Mouse (Mus musculus) urinary bladder, postnatal 14 days (tissue): ENCODE measurements at regions not wholly inside any gene's neighbourhood (a gene's known extent, or its start where the extent isn't known, plus 50 kb on each side); places are given as distances from the start of the nearest gene placed in this dataset.

ENCODE experiments used
- DNase-seq: peaks from one replicate; pipeline ENCODE4 v3.0.0; 2021; ENCODE audit warnings: low spot score

DNA sequence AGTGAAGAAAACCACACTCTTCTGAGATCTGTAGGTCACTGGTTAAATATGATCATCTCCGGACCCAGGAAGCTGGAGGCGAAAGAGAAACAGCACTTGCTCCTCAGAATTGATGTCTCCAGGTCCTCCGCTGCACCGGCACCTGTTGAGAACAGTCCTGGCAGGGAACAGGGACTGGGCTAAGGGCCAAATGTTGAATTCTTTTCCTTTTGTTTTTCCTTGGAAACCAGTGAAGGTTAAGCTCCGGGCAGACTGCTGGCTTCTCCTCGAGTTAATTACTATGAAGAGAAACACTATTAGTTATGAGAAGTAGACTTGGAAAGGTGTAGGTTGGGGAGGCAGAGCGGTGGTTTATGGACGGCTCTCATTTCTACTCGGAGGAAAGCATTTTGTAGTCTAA, 242.7 kb downstream of the Rngtt start:
- no peak for DNase-seq

DNA sequence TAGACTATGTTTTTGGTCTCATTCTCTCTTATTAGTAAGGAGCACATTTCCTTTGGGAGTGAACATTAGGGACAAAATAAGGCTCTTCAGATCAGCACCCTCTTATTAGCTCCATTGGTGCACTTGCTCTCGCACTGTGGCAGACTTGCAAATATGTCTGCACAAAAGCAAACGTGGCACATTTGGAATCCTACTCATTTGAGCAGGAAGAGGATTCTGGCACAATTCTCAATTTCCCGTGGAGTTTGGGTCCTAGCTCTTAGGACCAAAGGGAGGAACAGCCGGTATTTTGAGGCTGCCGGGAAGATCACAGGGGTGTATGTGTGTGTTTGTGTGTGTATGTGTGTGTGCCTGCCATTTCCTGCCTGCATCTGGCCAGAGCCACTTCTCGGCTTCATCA, 244.5 kb downstream of the Rngtt start:
- DNase-seq, result no peak

DNA sequence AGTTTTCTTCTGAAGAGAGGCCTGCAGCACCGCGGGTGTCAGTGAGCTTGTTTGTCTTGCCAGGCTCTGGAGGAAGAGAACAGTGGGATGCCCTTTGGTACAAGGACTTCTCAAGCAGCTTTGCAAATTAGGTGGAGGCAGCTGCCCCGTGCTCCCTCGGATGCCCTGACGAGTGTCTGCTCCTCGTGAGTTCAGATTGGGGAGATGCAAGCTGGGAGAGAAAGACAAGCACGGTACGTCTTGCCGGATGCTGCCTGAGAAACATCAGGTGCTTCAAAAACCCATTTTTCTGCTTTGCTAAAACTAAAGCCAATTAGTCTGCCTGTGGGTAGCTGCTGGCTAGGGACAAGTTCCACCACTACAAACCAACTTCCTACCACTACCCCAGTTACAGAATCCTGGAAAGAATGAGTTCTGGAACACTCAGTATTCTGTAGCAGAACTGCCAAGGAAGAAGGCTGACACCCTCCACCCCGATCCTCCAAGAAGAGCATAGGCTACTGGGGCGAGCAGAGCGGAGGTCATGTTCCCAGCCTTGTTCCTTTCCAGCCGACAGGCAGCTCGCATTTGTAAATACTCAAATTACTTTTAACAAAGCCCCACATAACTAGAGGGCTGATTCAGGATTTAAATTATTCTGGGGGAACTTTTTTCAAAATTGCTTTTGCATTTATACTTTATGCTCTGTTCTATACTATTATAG, 245.3 kb downstream of the Rngtt start:
- DNase-seq, result no peak

DNA sequence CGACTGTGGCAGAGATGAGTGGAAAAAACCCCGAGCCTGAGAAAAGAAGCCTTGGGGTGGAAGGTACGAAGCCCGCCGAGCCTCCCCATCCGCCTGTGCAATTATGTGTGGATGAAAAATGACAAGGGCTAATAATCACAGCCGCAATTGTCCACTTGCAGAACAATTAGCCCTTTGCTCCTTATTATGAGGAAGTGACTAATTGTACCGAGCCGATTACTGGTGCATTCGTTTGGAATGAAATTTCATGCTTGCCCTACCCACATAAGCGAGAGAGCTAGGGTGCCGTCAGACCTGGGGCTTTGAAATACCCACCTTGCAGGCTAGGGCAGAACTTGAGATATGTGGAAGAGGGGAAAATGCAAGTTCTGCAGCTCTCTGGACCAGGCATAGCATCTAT, 245.9 kb downstream of the Rngtt start:
- no peak for DNase-seq

DNA sequence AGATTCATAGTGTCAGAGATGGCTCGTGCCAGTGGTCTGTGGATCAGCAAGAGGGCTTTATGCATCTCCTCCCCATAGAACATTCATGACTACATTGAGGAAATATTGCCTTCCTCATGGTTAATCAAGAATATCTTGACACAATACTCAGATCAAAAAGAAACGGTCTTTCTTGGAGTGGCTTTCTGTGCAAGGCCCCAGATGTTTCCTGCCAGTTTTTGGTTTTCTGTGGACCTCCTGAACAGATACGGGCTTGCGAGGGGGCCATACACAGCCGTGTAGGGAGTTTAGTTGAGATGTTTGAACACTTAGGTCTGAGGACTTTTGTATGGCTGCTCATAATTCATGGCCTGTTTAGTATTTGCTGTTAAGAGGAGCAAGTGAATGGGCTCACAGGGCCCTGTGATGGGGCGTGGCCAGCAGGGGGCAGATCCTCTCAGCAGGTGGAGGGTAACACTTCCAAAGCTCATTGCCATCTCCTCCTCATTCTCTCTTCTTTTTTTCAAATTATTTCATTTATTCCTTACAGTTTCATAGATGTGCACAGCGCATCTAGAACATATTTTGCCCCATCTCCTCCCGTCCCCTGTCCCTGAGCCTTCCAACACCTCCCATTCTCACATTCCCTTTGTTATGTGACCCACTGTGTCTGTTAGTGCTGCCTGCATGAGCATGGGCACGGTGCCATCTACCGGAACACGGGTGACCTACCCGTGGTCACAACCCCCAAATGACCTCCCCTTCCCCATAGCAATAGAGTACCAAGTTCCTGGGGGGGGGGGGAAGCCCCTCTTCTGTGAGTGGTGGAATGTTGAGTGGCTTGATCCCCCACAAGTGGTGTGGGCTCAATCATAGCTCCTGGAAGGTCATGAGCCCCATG, 246.8 kb downstream of the Rngtt start:
- DNase-seq, result no peak

DNA sequence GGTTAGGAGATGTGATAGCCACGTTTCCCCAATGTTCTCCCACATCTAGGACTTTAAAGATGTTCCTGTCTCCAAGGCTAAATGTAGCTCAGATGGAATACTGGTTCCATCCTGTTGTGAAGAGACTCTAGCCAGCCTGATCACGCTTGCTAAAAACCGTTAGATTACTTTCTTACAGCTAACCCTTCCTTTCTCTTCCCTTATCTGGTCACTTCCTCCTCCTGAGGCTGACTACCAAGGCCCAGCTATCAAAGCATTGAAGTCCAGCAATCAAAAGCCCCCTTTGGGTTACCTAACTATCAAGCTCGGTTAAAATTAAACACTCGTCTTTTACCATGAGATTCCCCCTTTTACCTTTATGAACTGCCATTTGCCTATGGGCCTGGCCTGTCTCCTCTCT, 260.2 kb downstream of the Rngtt start:
- no peak for DNase-seq

DNA sequence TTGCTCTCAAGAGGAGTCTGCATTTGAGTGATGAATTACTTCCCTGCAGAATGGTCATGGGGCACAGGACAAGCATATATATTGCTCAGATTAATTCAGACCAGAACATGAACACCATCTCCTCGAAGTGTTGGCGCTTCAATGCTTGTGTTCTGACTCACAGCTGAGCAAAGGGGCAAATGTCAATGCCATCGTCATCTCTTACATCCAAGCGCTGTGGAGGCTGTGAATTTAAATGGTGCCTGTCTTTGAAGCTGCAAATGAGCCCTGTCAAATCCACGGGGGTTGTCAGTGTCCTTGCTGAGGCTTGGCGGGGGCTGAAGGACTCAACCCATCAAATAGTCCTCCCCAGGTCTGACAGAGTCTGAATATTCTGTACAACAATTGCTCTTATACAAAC, 261.2 kb downstream of the Rngtt start:
- no peak for DNase-seq

DNA sequence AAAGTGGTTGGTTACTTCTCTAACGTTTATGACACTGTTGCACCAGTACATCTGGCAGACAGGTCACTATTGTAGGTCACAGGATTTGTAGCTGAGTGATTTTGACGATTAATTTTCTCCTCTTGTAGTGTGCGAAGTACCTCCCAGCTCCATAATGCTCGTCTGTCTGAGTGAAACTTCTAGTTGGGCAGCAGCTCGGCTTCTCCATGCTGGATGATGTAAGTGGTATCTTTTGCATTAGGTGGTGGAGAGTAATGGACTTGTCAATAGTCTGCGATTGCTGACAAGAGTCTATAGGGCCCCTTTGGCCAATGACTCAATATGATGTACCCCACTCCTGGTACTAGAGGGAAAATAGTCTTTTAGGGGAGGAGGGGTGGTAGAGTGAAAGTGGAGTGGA, 267.5 kb downstream of the Rngtt start:
- DNase-seq, result no peak

DNA sequence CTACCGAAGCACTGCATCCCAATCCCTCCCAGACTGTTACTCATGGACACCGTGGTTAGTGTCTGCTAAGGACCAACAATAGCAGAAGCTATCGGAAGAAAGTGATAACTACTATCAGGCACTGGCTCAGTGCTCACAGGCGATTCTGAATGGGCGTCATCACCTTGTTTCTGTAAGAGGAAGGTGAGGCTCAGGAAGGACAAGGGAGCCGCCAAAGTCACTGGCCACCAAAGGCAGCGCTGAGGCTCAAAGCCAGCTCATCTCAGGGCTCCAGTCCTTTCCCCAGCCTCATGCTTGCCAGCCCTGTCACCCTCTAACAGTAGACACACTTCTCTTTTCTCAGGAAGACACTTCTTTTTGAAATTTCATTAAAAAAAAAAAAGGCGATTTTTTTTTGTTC, 270.4 kb downstream of the Rngtt start:
- no peak for DNase-seq

DNA sequence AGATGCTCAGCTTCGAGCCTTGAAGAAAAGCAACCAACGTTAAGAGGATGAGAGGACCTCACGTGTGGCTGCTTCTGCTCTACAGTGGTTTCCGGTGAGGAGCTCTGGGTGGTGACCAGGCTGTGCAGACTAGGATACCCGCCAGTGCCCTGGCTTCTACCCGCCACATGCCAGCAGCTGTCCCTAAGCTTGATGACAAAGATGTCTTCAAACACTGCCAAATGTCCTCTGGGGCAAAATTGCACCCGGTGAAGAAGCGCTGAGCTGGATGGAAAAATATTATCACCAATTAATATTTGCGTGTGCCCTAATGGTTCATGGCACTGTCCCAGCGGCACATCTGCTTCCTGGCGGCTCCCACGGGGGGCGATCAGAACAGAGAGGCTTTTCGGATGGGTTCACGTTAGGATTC, 271.1 kb downstream of the Rngtt start:
- no peak for DNase-seq

DNA sequence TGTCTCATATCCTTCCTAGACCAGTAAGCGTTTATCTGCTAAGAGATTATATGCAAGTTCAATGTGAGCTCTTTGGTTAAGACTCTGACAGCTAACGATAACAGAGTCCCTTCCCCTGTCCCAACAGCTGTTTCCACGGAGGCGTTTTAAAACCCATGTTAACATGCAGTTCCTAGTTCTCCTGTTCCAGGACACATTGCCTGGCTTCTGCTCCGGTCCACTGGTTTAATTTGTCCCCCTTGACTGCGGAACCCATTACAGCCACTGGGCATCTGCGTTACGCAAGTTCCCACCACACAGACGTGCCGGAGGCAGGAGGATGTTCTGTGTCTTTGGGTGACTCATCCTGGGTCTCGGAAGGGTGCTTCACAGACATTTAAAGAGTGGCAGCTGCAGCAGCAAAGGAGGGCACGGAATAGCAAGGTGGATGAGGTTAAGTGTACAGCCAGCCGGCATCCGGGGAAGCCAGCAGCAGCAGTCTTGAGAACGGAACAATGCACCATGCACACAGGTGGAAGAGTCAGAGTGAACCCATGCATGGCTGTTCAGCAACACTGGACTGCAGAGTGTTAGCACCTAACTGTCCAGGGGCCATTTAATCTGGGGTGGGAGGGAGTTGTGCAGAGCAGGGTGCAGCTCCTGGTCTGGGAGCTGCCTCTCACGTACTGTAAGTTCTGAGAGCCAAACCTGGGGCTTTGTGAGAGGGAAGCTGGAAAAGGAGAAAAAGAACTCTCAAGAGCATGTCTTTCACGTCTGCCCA, 271.8 kb downstream of the Rngtt start:
- DNase-seq, result no peak

DNA sequence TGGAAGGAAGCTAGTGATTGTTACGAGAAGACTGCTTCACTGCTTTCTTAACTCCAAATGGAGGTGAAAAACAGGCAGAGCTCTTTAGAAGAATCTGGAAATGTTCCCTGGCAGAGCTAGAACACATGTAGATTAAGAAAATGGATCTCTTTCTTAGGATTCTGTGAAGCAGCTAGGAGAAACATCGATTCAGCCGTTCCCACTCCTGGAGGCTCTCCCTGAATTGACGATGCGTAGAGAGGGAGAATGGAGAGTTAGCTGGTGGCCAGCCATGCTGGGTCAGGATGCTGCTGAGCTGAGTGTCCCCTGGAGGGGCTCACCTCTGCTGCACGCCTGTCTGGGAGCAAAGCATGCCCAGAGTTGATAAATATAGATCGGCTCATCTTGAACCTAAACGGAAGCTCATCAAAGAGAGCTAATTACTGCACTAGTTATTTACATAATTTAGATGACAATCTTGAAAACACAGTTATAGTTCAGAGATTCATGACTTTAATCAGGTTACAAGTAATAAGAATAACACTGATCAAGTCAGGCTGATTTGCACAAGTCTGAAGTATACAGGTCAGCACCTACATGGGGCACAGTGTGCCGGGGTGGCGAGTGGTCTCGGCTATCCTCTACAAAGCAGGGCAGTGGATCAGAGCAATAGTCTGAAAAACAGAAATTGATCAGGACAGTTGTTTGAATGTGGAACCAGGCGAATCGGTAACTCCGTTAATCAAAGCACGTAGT, 273.0 kb downstream of the Rngtt start:
- no peak for DNase-seq

DNA sequence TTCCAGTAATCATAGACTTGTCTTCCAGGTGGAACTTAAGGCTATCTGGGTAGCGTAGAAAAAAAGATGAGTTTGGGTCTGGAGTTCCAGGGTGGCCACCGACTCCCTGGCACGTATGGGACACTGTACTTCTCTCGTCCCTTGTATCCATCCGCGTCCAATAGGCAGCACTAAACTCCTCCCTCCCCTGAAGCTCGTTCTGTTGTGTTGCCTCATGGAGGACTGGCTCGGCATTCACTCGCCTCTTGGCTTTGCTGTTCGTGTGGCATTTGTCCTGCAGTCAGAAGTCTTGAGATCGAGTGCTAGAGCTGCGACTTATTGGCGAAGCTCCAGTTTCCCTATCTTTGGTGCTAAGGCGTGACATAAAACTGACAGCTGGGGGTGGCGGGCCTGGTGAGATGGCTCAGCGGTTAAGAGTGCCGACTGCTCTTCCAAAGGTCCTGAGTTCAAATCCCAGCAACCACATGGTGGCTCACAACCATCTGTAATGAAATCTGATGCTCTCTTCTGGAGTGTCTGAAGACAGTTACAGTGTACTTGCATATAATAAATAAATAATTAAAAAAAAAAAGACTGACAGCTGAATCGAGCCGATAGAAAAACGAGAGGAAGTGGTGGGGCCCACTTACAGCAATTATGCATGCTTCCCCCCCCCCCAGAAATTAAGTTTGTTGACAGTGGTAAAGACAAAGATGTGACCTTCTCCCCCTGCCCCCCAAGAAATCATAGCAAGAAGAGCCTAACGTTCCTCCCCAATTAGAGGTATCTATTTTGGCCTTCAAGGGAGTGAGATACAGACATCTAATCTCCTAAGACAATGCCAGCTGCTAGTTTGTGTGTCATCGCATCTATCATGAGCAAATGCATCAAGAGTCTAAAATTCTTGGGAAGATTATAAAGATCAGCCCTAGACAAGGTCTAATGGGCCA, 274.1 kb downstream of the Rngtt start:
- no peak for DNase-seq

DNA sequence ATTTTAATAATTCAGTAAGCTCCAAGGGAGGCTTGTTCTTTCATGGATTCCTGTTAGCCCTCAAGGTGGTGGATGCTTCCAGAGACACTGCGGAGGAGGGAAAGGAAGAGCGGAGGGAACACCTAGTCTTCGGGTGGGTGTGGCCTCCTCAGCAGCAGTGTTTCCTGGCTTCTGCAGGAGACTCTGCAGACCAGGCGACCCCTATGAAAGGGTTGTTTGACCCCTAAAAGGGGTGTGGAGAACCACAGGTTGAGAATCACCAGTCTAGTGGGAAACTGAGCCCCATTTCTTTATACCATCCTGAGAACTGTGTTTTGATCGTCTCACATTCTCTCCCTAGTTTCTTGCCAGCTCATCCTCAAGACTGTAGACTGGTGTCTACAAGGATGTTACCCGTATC, 275.7 kb downstream of the Rngtt start:
- DNase-seq, result no peak

DNA sequence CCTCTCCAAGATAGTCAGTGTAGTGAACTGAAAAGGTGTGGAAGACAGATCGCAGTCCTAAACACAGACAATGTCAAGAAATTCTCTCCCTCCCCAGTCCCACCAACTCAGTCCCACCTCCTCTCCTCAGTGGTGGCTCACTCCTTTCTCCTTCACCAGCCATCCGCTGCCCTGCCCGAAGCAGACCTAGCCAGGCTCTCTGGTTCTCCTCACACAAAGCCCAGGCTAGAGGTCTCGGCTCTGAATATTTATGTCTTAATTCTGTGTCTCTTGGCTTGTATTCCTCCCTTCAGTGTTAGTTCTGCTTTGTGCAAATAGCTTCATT, 276.1 kb downstream of the Rngtt start:
- DNase-seq, result no peak

DNA sequence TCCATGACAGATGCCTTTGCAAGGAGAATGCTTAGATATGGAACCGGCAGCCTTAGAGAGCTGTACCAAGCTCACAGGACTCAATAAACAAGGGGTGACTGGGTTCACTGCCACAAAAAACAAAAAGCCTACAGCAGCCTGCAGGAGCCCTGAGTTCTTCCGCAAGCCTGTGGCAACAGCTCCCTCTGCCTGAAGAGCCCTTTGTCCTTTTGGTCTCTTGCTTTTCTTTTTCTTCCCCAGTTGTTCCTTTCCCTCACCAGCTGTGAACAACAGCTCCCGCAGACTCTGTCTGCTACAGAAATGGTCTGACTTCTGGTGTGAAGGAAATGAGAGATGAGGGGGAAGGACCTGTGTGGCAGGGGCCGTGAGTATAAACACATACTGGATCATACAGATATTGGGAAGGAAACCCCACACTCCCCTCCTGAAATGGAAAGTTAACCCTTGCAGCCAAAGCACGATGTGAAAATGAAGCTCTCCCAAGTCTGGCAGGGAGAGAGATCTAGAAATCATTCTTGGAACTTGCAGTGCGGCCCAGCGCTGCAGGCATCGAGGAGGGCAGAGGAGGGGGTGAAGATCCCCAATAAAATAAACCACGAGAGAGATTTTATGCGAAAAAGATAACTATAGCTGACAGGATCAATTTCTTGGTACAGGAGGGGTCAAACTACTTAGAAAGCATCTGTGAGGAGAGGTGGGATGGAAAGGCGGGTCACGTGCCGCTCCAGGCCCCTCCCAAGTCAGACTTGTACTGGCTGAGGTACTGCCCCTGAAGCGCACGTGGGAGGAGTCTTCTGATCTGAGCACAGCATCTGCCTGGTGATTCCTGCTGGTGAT, 276.7 kb downstream of the Rngtt start:
- peak; percentile 34 for DNase-seq

DNA sequence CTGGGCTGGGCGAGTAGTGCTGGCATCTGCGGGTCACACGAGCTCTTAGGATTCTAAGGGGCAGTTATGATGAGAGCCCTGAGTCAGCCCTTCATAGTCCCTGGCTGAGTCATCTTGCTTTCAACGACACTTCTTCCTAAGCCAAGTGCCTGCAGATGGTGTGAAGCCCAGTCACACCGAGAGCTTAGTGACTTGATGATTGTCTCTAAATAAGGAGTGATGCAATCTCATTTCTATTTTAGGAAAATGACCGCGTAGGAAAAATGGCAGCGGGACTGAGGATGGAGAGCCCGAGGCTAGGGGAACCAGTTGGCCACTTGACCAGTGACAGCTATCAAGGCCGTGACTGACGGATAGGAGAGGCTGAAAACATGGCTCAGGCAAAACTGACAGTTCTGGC, 277.6 kb downstream of the Rngtt start:
- DNase-seq, result no peak

DNA sequence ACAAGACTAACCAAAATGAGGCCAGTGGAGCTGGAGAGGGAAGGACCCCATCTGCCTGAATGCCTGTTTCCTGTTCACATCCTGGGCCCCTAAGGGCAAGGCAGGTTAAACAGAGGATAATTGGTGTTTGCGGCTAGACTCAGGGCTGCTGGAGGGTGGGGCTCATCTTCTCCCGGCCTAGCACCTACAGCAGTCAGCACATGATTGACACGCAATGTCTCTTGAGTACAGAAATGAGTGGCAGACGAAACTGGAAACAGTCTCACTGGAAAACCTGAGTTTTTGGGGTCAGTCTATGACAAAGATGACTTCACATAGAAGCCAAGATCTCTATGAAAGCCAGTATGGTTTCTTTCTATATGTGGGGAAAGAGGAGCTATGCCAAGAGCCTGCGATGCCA, 278.0 kb downstream of the Rngtt start:
- DNase-seq, result no peak

DNA sequence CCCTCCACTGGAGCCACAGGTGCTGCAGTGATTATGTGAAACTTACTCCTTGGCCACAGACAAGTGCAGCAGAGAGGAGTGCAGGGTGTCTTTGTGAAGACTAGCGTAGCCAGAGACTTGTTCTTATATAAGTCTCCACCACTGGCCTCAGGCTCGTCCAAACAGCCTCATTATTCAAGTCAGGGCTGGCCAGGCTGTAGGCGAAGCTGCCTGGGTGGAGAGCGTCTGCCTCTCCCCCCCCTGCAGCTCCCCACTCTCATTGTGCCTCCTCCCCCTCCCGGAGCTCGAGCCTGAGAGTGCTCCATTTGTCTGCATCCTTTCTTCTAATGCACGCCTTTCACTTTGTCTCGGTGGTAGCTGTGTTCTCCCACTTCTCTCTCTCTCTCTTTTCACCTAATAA, 279.1 kb downstream of the Rngtt start:
- no peak for DNase-seq

DNA sequence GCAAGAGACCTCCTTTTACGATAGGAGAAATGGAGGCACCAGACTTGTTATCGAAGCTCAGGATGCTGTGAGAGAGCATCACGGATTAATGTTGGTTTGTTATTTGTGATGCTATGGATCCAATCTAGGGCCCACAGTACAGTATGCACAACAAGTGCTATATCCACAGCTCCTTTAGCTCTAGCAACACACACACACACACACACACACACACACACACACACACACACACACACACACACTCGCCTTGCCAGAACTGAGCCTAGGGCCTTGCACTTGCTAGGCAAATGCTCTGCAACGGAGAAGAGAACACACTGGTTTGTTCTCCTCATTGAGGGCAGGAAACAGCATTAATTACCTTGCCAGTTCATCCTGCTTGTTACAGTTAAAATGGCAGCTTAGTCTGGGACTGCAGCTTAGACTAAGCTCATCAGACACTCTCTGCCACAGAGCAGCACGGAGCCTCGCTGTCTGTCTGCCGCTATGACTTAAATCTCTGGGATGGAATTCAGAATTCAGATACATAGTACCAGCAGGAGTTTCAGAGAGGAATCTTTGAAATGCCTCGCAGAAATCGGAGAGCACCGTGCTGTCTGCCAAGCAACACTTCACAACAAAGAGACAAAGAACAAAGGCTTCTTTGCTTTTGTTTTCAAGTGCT, 285.0 kb downstream of the Rngtt start:
- DNase-seq, result no peak
